Mouse (Mus musculus): ENCODE measurements around the gene Tmem251.

DNA sequence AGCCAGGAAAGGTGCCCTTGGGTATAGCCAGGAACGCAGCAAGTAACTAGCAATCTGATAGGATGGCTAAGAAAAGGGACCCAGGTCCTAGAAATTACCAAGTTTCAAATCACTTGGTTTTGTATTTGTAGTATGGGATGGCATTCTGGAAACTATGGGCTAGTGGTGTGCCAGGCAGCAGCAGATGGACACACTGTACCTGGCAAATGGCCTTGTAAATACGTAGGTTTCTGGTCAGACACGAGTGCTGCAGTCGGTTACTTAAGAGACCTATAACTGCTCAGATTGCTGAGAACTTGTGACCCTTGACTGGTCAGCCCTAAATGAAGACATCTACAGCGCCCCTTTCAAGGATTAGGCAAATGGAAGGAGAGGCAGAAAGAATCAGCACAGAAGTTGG lies 34.6 kb downstream of the Tmem251 start:
- no peak for TF ChIP-seq CTCF (IDR thresholded peaks at IDR 0.05; ENCODE audit: low read depth, low read length)
- TF ChIP-seq POLR2A (IDR thresholded peaks at IDR 0.05; ENCODE audit: borderline replicate concordance, low read depth, low read length): no peak

Measured in bone marrow macrophage, adult 2 months (primary cell).